Mouse (Mus musculus): ENCODE measurements at regions not wholly inside any gene's neighbourhood (a gene's known extent, or its start where the extent isn't known, plus 50 kb on each side); places are given as distances from the start of the nearest gene placed in this dataset.

GRCm38 (mm10) chr12:10874589-10875554 is 276.0 kb downstream of the Kcns3 start:
- peak; percentile 78; the same call in 1 of the 2 replicates for ATAC-seq (ENCODE audit: insufficient read depth, low FRiP score, low TSS enrichment)
- H3K9ac ChIP-seq (ENCODE audit: low read length): no peak overlapping the region
- H3K4me3 ChIP-seq (ENCODE audit: low read depth, low read length): no peak overlapping the region
- 55% methylated on average over 9 of the region's 9 CpGs for WGBS
- no peaks in the 10 kb centered on the region for H3K4me1 ChIP-seq (ENCODE audit: control insufficient read depth, insufficient read depth, low read length)
- no peak overlapping the region for H3K4me2 ChIP-seq (ENCODE audit: low read depth)
- H3K27me3 ChIP-seq (ENCODE audit: control insufficient read depth, insufficient read depth, low read length): no peaks in the 10 kb centered on the region
- no peak overlapping the region for H3K27ac ChIP-seq (ENCODE audit: low read depth, low read length)
- no peaks in the 10 kb centered on the region for H3K9me3 ChIP-seq (ENCODE audit: control insufficient read depth, low read length)
- H3K36me3 ChIP-seq (ENCODE audit: control insufficient read depth, insufficient read depth, low read length): no peaks in the 10 kb centered on the region
- DNase-seq (ENCODE audit: low spot score): no peak

GRCm38 (mm10) chr12:10873716-10874401 is 277.0 kb downstream of the Kcns3 start:
- H3K27ac ChIP-seq (ENCODE audit: low read depth, low read length): no peak overlapping the region
- no peak overlapping the region for H3K4me3 ChIP-seq (ENCODE audit: low read depth, low read length)
- no peaks in the 10 kb centered on the region for H3K4me1 ChIP-seq (ENCODE audit: control insufficient read depth, insufficient read depth, low read length)
- ATAC-seq (ENCODE audit: insufficient read depth, low FRiP score, low TSS enrichment) (no peak), DNase-seq (ENCODE audit: low spot score) (no peak)
- H3K36me3 ChIP-seq (ENCODE audit: control insufficient read depth, insufficient read depth, low read length): no peaks in the 10 kb centered on the region
- no peak overlapping the region for H3K9ac ChIP-seq (ENCODE audit: low read length)
- no peaks in the 10 kb centered on the region for H3K9me3 ChIP-seq (ENCODE audit: control insufficient read depth, low read length)
- no peaks in the 10 kb centered on the region for H3K27me3 ChIP-seq (ENCODE audit: control insufficient read depth, insufficient read depth, low read length)
- no peak overlapping the region for H3K4me2 ChIP-seq (ENCODE audit: low read depth)
- 90% methylated on average over 4 of the region's 4 CpGs for WGBS

DNA sequence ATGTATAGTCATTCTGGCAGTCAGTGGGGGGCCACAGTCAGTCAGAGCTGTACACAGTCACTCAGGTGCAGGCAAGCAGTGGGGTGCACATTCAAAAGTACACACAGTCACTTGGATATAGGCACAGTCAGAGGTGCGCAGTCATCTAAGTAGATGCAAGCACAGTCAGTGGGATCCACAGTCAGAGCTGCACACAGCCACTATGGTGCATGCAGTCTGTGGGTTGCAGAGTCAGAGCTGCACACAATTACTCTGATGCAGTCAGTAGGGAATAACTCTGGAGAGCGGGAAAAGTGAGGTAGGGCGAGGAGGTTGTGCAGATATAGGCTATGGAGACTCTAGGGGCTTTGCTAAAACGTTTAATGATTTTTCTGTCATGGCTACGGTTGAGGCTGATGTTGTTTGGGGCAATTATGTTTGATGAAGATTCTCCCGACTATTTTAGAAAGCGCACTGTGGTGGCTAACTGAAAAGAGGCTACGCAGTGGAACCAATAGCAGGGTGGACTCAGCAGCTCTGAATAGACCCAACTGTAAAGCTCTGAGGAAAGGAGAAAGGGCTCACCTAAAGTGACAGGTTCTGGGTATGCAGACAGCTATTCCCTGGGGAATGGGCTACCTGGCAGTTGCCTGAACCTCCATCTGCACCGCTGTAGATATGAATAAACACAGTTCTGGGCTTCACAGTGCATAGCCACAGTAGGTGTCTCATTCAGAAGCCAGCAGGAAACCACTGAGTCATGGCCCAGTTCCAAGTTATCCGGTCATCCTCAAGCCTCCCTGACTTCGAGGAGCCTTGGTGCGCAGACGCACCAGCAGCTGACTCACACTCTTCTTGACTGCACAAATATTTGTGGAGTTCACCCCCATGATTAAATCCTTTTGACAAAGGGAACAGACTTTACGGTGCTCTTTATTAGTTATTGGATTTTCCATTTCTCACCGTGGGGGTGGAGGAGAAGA is 282.9 kb downstream of the Kcns3 start:
- 85% methylated on average over 15 of the region's 15 CpGs for WGBS
- Histone ChIP-seq H3K27me3 (ENCODE audit: control insufficient read depth, insufficient read depth, low read length) (no peaks in the 10 kb centered on the region), H3K4me2 (ENCODE audit: low read depth) (no peak overlapping the region), H3K9ac (ENCODE audit: low read length) (no peak overlapping the region), H3K9me3 (ENCODE audit: control insufficient read depth, low read length) (no peaks in the 10 kb centered on the region), H3K27ac (ENCODE audit: low read depth, low read length) (no peak overlapping the region), H3K36me3 (ENCODE audit: control insufficient read depth, insufficient read depth, low read length) (no peaks in the 10 kb centered on the region), H3K4me3 (ENCODE audit: low read depth, low read length) (no peak overlapping the region), H3K4me1 (ENCODE audit: control insufficient read depth, insufficient read depth, low read length) (no peaks in the 10 kb centered on the region)
- no peak for ATAC-seq (ENCODE audit: insufficient read depth, low FRiP score, low TSS enrichment)
- DNase-seq (ENCODE audit: low spot score): no peak

- H3K4me1 ChIP-seq (ENCODE audit: control insufficient read depth, insufficient read depth, low read length): no peaks in the 10 kb centered on the region
- DNase-seq (ENCODE audit: low spot score) (no peak), ATAC-seq (ENCODE audit: insufficient read depth, low FRiP score, low TSS enrichment) (no peak)
- no peaks in the 10 kb centered on the region for H3K27me3 ChIP-seq (ENCODE audit: control insufficient read depth, insufficient read depth, low read length)
- no peak overlapping the region for H3K4me3 ChIP-seq (ENCODE audit: low read depth, low read length)
- no peak overlapping the region for H3K4me2 ChIP-seq (ENCODE audit: low read depth)
- H3K9me3 ChIP-seq (ENCODE audit: control insufficient read depth, low read length): no peaks in the 10 kb centered on the region
- H3K9ac ChIP-seq (ENCODE audit: low read length): no peak overlapping the region
- H3K27ac ChIP-seq (ENCODE audit: low read depth, low read length): no peak overlapping the region
- 84% methylated on average over 3 of the region's 3 CpGs for WGBS
- no peaks in the 10 kb centered on the region for H3K36me3 ChIP-seq (ENCODE audit: control insufficient read depth, insufficient read depth, low read length)
These were observed 283.8 kb downstream of the Kcns3 start for GRCm38 (mm10) chr12:10866907-10867538.

- no peak overlapping the region for H3K27ac ChIP-seq (ENCODE audit: low read depth, low read length)
- H3K36me3 ChIP-seq (ENCODE audit: control insufficient read depth, insufficient read depth, low read length): no peaks in the 10 kb centered on the region
- 64% methylated on average over 2 of the region's 2 CpGs for WGBS
- no peak for DNase-seq (ENCODE audit: low spot score)
- H3K27me3 ChIP-seq (ENCODE audit: control insufficient read depth, insufficient read depth, low read length): no peaks in the 10 kb centered on the region
- H3K4me3 ChIP-seq (ENCODE audit: low read depth, low read length): no peak overlapping the region
- H3K9ac ChIP-seq (ENCODE audit: low read length): no peak overlapping the region
- no peaks in the 10 kb centered on the region for H3K4me1 ChIP-seq (ENCODE audit: control insufficient read depth, insufficient read depth, low read length)
- ATAC-seq (ENCODE audit: insufficient read depth, low FRiP score, low TSS enrichment): no peak
- no peak overlapping the region for H3K4me2 ChIP-seq (ENCODE audit: low read depth)
- H3K9me3 ChIP-seq (ENCODE audit: control insufficient read depth, low read length): no peaks in the 10 kb centered on the region
These were observed 285.6 kb downstream of the Kcns3 start for GRCm38 (mm10) chr12:10865294-10865693.

GRCm38 (mm10) chr12:10820335-10820734 is 330.5 kb downstream of the Kcns3 start:
- H3K36me3 ChIP-seq (ENCODE audit: control insufficient read depth, insufficient read depth, low read length): no peaks in the 10 kb centered on the region
- no peak for DNase-seq (ENCODE audit: low spot score)
- no peak for ATAC-seq (ENCODE audit: insufficient read depth, low FRiP score, low TSS enrichment)
- no peak overlapping the region for H3K4me2 ChIP-seq (ENCODE audit: low read depth)
- H3K9ac ChIP-seq (ENCODE audit: low read length): no peak overlapping the region
- 89% methylated on average over 2 of the region's 2 CpGs for WGBS
- H3K4me3 ChIP-seq (ENCODE audit: low read depth, low read length): no peak overlapping the region
- no peaks in the 10 kb centered on the region for H3K4me1 ChIP-seq (ENCODE audit: control insufficient read depth, insufficient read depth, low read length)
- H3K27me3 ChIP-seq (ENCODE audit: control insufficient read depth, insufficient read depth, low read length): no peaks in the 10 kb centered on the region
- no peaks in the 10 kb centered on the region for H3K9me3 ChIP-seq (ENCODE audit: control insufficient read depth, low read length)
- H3K27ac ChIP-seq (ENCODE audit: low read depth, low read length): no peak overlapping the region

DNA sequence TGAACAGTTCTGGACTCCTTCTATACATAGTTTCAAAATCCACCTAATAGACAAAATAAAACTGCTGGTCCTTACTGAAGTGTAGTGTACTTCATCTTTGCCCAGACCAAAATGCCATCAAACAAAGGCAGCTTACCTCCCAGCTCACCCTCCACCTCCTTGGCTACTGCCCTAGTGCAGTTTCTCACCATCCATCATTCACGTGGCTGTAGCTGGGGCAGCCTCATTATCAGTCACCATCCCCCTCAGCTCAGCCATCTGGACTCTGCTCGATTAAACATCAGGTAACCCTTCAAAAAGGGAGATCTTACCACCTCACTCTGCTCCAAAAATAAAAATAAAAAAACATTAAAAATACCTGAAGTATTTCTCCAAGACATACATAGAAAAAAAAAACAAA is 332.8 kb downstream of the Kcns3 start:
- Histone ChIP-seq H3K4me2 (ENCODE audit: low read depth) (no peak overlapping the region), H3K4me3 (ENCODE audit: low read depth, low read length) (no peak overlapping the region), H3K27me3 (ENCODE audit: control insufficient read depth, insufficient read depth, low read length) (no peaks in the 10 kb centered on the region), H3K9ac (ENCODE audit: low read length) (no peak overlapping the region), H3K36me3 (ENCODE audit: control insufficient read depth, insufficient read depth, low read length) (no peaks in the 10 kb centered on the region), H3K9me3 (ENCODE audit: control insufficient read depth, low read length) (no peaks in the 10 kb centered on the region), H3K4me1 (ENCODE audit: control insufficient read depth, insufficient read depth, low read length) (no peaks in the 10 kb centered on the region), H3K27ac (ENCODE audit: low read depth, low read length) (no peak overlapping the region)
- DNase-seq (ENCODE audit: low spot score) (no peak), ATAC-seq (ENCODE audit: insufficient read depth, low FRiP score, low TSS enrichment) (no peak)
- WGBS: 52% methylated on average over 2 of the region's 2 CpGs

- DNase-seq (ENCODE audit: low spot score): no peak
- no peaks in the 10 kb centered on the region for H3K9me3 ChIP-seq (ENCODE audit: control insufficient read depth, low read length)
- no peaks in the 10 kb centered on the region for H3K36me3 ChIP-seq (ENCODE audit: control insufficient read depth, insufficient read depth, low read length)
- no peak overlapping the region for H3K4me3 ChIP-seq (ENCODE audit: low read depth, low read length)
- H3K4me1 ChIP-seq (ENCODE audit: control insufficient read depth, insufficient read depth, low read length): no peaks in the 10 kb centered on the region
- 87% methylated on average over 2 of the region's 2 CpGs for WGBS
- no peak for ATAC-seq (ENCODE audit: insufficient read depth, low FRiP score, low TSS enrichment)
- no peak overlapping the region for H3K9ac ChIP-seq (ENCODE audit: low read length)
- H3K27ac ChIP-seq (ENCODE audit: low read depth, low read length): no peak overlapping the region
- H3K4me2 ChIP-seq (ENCODE audit: low read depth): no peak overlapping the region
- H3K27me3 ChIP-seq (ENCODE audit: control insufficient read depth, insufficient read depth, low read length): no peaks in the 10 kb centered on the region
These were observed 333.3 kb downstream of the Kcns3 start for GRCm38 (mm10) chr12:10817516-10817915.

Measured in neural tube, embryonic 11.5 days (tissue).